Mouse (Mus musculus) embryo, embryonic 10 days (tissue): Measurements from ENCODE around the gene Kbtbd2.

Experiments
- DNase-seq: peaks from one replicate; pipeline ENCODE4 v3.0.0-alpha.2; 2015; ENCODE audit warnings: low spot score

The Kbtbd2 gene

DNA sequence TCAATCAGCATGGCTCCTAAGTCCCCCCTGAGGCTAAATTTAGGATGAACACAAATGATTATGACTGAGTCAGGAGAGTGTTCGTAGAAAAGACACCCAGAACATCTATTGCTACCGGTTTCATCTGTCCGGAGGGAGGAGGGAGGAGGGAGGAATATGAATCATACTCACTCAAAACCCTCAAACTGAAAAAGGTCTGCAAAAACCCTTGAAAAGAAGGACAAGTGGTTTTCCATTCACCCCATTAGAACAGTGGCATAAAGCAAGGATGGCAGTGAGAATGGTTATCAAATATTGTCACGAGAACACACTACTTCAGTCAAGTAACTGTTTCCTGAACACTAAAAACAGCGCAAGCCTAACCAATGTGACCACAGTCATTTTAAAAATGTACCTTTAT is 12.5 kb downstream of the Kbtbd2 start:
- no peak for DNase-seq

DNA sequence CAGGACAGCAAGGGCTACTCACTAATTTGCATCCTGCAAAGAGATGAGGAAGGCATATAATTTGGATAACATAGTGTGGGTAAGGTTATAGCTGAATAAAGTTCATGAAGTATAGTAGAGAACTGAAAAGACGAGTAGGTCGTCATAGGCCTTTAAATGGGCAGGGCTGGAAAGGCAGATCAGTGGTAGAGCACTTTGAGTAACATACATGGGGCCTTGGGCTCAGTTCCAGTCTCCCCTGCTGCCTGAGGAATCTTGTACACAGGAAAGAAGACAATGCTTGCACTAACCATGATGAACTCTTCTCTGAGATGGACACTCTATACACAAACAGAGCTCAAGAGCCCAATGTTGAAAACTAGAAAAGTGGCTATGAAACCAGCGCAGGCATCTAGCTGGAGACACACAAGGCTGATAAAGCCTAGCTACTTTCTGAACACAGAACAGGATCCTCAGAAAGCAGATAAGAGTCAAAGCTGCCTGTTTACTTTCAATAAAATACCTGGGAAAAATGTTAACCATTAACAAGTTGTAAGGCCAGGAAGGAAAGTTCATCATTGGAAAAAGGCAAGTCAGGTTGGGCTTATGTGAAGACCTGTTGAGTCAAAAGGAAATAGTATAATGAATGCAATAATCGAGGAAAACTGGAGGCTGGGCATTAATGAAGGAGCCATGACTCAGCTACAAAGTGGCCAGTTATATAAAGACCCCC is 13.9 kb downstream of the Kbtbd2 start:
- no peak for DNase-seq

DNA sequence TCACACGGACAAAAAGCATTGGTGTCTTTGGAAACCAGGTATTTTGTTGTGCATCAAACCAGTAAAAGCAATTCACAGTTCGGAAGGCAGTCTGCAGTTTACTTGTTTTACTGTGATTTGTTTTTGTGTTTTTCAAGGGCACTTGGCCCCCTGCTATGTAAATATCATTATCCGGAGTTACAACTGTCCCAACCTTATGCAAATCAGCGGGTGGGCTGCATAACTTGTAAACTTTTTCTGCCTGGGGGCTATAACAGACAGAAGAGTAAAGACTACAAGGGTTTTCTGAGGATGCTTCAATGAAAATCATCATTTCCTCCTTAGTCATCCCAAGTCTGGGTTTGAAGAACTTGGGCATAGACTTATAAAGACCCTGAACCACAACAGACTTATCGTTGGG is 18.0 kb downstream of the Kbtbd2 start:
- DNase-seq = no peak

- DNase-seq = no peak
Measured at GRCm38 (mm10) chr6:56775816-56776215, 21.8 kb downstream of the Kbtbd2 start.

GRCm38 (mm10) chr6:56765696-56766095 is 31.9 kb downstream of the Kbtbd2 start:
- DNase-seq = no peak

GRCm38 (mm10) chr6:56765265-56765664 is 32.3 kb downstream of the Kbtbd2 start:
- DNase-seq = no peak

GRCm38 (mm10) chr6:56759324-56759723 is 38.3 kb downstream of the Kbtbd2 start:
- no peak for DNase-seq

- DNase-seq = no peak
Measured at GRCm38 (mm10) chr6:56756117-56756516, 41.5 kb downstream of the Kbtbd2 start.

DNA sequence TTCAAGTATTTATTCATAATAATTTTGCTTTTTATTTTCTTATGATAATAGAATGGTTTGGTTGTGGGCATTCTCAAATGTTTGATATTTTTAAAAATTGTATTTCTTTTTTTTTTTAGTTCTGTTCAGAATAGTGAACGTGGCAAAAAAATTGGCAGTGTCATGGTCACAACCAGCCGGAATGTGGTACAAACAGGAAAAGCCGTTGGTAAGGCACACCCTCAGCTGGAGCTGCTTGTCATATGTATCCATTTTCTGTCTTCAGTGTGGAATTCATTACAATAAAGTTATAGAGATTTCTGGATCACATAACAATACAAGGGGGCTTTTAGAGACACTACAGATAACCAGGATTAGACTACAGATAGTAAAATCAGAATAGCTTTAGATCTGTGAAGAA is 43.9 kb downstream of the Kbtbd2 start:
- DNase-seq = no peak

- DNase-seq = no peak
Measured at GRCm38 (mm10) chr6:56745950-56746543, 51.6 kb downstream of the Kbtbd2 start.

DNA sequence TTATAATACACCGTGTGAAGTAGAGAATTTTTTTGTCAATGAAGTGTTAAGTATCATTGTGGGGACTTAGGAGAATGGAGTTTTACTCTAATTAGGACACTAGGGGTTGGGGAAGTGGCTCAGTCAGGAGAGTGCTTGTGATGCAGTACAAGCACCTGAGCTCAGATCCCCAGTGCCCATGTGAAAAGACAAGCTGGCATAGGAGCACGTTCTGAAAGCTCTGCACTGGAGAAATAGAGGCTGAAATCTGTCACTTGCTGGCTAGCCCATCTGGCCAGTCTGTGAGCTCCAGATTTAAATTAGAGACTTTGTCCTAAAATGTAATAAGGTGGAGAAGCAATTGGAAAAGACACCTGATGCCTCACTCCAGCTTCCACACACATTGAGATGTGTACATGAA is 65.1 kb downstream of the Kbtbd2 start:
- no peak for DNase-seq
